Mouse (Mus musculus): ENCODE measurements around the gene Erv3.

Gene Erv3

GRCm38 (mm10) chr2:131846132-131846710, 13.3 kb downstream of the Erv3 start:
- no peak for TF ChIP-seq GATA4 (IDR thresholded peaks at IDR 0.05; ENCODE audit: insufficient replicate concordance, low read length)

DNA sequence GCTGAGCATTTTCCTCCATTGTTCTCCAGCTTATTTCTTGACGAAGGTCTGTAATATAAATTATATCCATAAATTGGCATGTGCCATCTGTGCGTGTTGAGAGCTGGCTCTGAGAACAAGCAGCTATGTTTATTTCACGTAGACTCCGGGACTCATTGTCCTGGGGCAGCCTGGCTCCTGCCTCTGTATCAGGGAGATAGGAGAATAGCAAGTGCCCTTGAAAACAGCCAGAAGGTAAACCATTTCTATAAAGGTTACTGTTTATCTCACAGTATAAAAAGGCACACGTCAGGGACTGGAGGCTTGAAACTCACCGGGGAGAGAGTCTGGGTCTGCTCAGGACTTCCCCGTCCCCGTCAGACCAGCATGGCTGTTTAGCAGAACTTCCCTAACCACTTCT, 13.9 kb downstream of the Erv3 start:
- no peak for TF ChIP-seq GATA4 (IDR thresholded peaks at IDR 0.05; ENCODE audit: insufficient replicate concordance, low read length)

DNA sequence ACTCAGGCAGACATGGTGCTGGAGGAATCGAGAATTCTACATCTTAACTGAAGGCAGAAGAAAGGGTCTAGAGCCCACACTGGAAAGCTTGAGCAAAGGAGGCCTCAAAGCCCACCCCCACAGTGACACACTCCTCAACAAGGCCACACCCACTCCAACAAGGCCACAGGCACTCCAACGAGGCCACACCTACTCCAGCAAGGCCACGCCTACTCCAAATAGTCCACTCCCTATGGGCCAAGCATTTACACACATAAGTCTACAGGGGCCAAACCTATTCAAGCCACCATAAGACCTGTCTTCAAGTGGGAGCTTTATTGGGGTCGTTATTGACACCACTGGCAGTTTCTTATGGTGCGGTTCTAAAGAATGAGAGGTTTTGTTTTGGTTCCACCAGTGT, 17.0 kb downstream of the Erv3 start:
- TF ChIP-seq GATA4 (IDR thresholded peaks at IDR 0.05; ENCODE audit: insufficient replicate concordance, low read length), result no peak

- TF ChIP-seq GATA4 (IDR thresholded peaks at IDR 0.05; ENCODE audit: insufficient replicate concordance, low read length), result no peak
Observed at GRCm38 (mm10) chr2:131841321-131841693, 18.2 kb downstream of the Erv3 start.

GRCm38 (mm10) chr2:131840611-131841320, 18.8 kb downstream of the Erv3 start:
- TF ChIP-seq GATA4 (IDR thresholded peaks at IDR 0.05; ENCODE audit: insufficient replicate concordance, low read length), result no peak

GRCm38 (mm10) chr2:131834296-131834695, 25.3 kb downstream of the Erv3 start:
- TF ChIP-seq GATA4 (IDR thresholded peaks at IDR 0.05; ENCODE audit: insufficient replicate concordance, low read length), result no peak

- TF ChIP-seq GATA4 (IDR thresholded peaks at IDR 0.05; ENCODE audit: insufficient replicate concordance, low read length), result no peak
Observed at GRCm38 (mm10) chr2:131831861-131832260, 27.7 kb downstream of the Erv3 start.

- no peak for TF ChIP-seq GATA4 (IDR thresholded peaks at IDR 0.05; ENCODE audit: insufficient replicate concordance, low read length)
Observed at GRCm38 (mm10) chr2:131827999-131828975, 31.3 kb downstream of the Erv3 start.

DNA sequence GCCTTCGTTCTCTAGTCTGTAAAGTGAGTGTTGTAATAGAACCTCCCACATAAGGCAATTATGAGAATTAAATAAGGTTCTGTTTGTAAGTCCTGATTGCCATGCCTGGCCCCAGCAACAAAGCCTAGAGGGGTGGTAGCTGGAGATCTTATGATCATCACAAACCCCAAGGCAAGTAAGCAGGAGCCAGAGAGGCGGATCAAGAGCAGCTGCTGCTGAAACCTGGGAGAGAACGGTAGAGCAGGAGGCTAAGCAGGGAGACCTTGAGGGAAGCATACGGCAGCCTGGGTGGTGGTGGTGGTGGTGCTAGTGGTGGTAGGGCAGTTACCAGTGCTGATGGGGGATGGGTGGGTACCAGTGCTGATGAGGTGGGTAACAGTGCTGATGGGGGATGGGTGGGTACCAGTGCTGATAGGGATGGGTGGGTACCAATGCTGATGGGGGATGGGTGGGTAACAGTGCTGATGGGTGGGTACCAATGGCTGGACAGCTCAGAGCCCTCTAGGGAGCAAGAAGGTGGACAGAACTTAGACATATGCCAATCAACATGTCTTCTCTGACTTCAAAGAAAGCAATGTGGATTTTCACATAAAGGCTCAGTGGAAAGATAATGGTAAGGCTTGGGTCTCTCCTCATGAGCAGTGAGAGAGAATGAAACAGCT, 32.4 kb downstream of the Erv3 start:
- TF ChIP-seq GATA4 (IDR thresholded peaks at IDR 0.05; ENCODE audit: insufficient replicate concordance, low read length), result no peak

GRCm38 (mm10) chr2:131825498-131825897, 34.0 kb downstream of the Erv3 start:
- TF ChIP-seq GATA4 (IDR thresholded peaks at IDR 0.05; ENCODE audit: insufficient replicate concordance, low read length), result no peak

GRCm38 (mm10) chr2:131823931-131824330, 35.6 kb downstream of the Erv3 start:
- TF ChIP-seq GATA4 (IDR thresholded peaks at IDR 0.05; ENCODE audit: insufficient replicate concordance, low read length), result no peak

- no peak for TF ChIP-seq GATA4 (IDR thresholded peaks at IDR 0.05; ENCODE audit: insufficient replicate concordance, low read length)
Observed at GRCm38 (mm10) chr2:131822492-131822891, 37.1 kb downstream of the Erv3 start.

GRCm38 (mm10) chr2:131821708-131821990, 37.9 kb downstream of the Erv3 start:
- no peak for TF ChIP-seq GATA4 (IDR thresholded peaks at IDR 0.05; ENCODE audit: insufficient replicate concordance, low read length)

DNA sequence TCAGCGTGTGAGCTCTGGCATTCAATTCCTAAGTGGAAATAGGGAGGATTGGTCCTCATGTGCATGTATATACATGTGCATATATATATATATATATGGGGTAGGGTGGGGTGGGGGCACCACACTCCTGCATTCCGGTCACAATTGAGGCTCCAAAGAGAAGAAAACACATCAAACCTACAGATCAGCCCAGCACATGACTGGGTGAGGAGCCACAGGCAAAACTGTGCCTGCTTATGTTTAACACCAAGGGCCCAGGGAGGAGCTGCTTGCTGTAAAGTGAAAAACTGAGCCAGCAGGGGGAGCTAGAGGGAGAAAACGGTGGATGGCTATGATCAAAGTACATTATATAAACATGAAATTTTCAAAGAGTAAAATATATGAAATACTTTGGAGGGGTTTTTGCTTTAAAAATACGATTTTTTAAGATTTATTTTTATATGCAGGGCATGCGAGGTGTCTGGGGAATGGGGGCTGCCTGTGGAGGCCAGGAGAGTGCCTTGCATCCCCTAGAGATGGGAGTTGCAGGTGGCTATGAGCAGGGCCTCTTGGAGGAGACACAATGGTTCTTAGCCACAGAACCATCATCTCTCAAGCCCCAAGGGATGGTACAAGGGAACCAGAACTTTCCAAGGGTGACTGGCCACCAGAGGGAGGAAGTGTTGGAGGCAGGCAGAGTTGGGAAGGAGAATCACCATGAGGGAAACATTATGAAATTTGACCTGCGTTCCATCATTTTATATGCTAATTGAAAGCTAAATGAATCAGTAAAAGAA, 38.4 kb downstream of the Erv3 start:
- no peak for TF ChIP-seq GATA4 (IDR thresholded peaks at IDR 0.05; ENCODE audit: insufficient replicate concordance, low read length)
